Mouse (Mus musculus) forebrain, postnatal 0 days (tissue): ENCODE measurements around the gene Phgdh. TPM values are rescaled to one million over a fixed set of nuclear protein-coding genes. Genes with fewer than 3 reads are reported as not detected.

Experiments used
- ATAC-seq: fragments of 200-750 bp; cut with Nextera tagmentation; 2 replicates; pipeline ENCODE4 v1.8.0; 2017; ENCODE audit warnings: mild to moderate bottlenecking, moderate library complexity
- DNase-seq: peaks from one replicate; pipeline ENCODE4 v3.0.0-alpha.2; 2015
- H3K27ac ChIP-seq: fragments of 300-500 bp; sonication (generic); 2 replicates; pipeline ENCODE4 v1.5.1; 2014; ENCODE audit warnings: low read depth, mild to moderate bottlenecking, antibody characterized with exemption, low read length, moderate library complexity, mixed read lengths
- H3K27me3 ChIP-seq: fragments of 300-500 bp; sonication (generic); 2 replicates; pipeline ENCODE4 v1.6.1; 2014; ENCODE audit warnings: mild to moderate bottlenecking, low read length, mixed read lengths; ENCODE audit not compliant: insufficient read depth
- H3K36me3 ChIP-seq: fragments of 300-500 bp; sonication (generic); 2 replicates; pipeline ENCODE4 v1.6.1; 2014; ENCODE audit warnings: mild to moderate bottlenecking, moderate library complexity; ENCODE audit not compliant: insufficient read depth
- H3K4me1 ChIP-seq: fragments of 300-500 bp; sonication (generic); 2 replicates; pipeline ENCODE4 v1.6.1; 2014; ENCODE audit warnings: antibody characterized with exemption; ENCODE audit not compliant: insufficient read depth
- H3K4me2 ChIP-seq: fragments of 300-500 bp; sonication (generic); 2 replicates; pipeline ENCODE4 v1.6.1; 2014; ENCODE audit warnings: low read depth, mild to moderate bottlenecking, moderate library complexity
- H3K4me3 ChIP-seq: fragments of 300-500 bp; sonication (generic); 2 replicates; pipeline ENCODE4 v1.5.1; 2014; ENCODE audit warnings: low read depth, low read length, mixed read lengths
- H3K9ac ChIP-seq: fragments of 300-500 bp; sonication (generic); 2 replicates; pipeline ENCODE4 v1.6.1; 2014; ENCODE audit warnings: mild to moderate bottlenecking
- H3K9me3 ChIP-seq: fragments of 300-500 bp; sonication (generic); 2 replicates; pipeline ENCODE4 v1.6.1; 2016; ENCODE audit warnings: low read length
- CTCF ChIP-seq: sonication (generic); IDR thresholded peaks from 2 replicates; pipeline ENCODE4 v1.5.1; 2016; ENCODE audit warnings: antibody characterized with exemption, control low read depth, low read depth
- WGBS: fragments of 180-500 bp; shearing (Covaris S2); extraction: QIAGEN DNeasy Blood & Tissue Kit; methylation state at CpG from one replicate; pipeline ENCODE4 v1.1.7; 2014; 5-methylcytosine and 5-hydroxymethylcytosine counted together
- polyA plus RNA-seq: library from polyadenylated mRNA; unstranded; fragments of >200 nt; fragmentation: Nextera tagmentation; extraction: Ambion mirVana; gene quantifications from 2 replicates; pipeline ENCODE4 v1.2.1, GENCODE M21; 2015
- total RNA-seq: library from RNA; depleted of rRNA; stranded (reverse); fragments of >200 nt; gene quantifications from 2 replicates; pipeline ENCODE4 v1.2.3, GENCODE M21; 2014

Gene Phgdh
- total and polyA plus RNA-seq, 2 experiments from 2014 or later: 151 to 160 TPM

DNA sequence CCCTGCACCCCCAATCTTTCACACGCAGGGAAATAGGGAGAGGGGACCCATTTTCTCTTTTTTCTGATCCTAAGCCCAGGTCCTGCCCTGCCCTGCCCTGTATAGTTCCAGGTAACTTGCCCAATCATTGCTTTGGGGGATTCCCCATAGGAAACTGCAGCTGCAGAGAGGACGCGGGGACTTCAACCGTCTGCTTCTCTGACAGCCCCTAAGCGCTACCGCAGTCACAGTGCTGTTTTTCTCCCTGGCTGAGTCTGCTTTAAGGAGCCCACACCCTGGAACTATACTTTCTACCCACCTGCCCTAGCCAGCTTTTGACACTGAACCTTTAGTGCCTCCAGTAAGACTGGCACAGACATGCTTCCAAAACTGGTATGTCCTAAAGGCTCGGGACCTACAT is 3.9 kb downstream of the Phgdh start:
- Histone ChIP-seq H3K4me1 (no peaks in the 10 kb centered on the region), H3K4me2 (no peak overlapping the region), H3K27me3 (no peaks in the 10 kb centered on the region), H3K27ac (no peak overlapping the region), H3K36me3 (no peaks in the 10 kb centered on the region), H3K9ac (no peak overlapping the region), H3K4me3 (no peak overlapping the region), H3K9me3 (no peaks in the 10 kb centered on the region)
- no peak for ATAC-seq
- WGBS: 66% methylated on average over 7 of the region's 7 CpGs
- TF ChIP-seq CTCF: no peak
- no peak for DNase-seq

GRCm38 (mm10) chr3:98335331-98335730 is 4.5 kb downstream of the Phgdh start:
- Histone ChIP-seq H3K4me1 (no peaks in the 10 kb centered on the region), H3K9ac (no peak overlapping the region), H3K9me3 (no peaks in the 10 kb centered on the region), H3K4me3 (no peak overlapping the region), H3K27ac (no peak overlapping the region), H3K27me3 (no peaks in the 10 kb centered on the region), H3K36me3 (no peaks in the 10 kb centered on the region), H3K4me2 (no peak overlapping the region)
- no peak for DNase-seq
- ATAC-seq: no peak
- no peak for TF ChIP-seq CTCF

GRCm38 (mm10) chr3:98334010-98334409 is 5.8 kb downstream of the Phgdh start:
- H3K27ac ChIP-seq: no peak overlapping the region
- no peaks in the 10 kb centered on the region for H3K4me1 ChIP-seq
- no peaks in the 10 kb centered on the region for H3K36me3 ChIP-seq
- DNase-seq (no peak), ATAC-seq (no peak)
- WGBS: 96% methylated on average over 2 of the region's 2 CpGs
- H3K9me3 ChIP-seq: no peaks in the 10 kb centered on the region
- H3K4me3 ChIP-seq: no peak overlapping the region
- TF ChIP-seq CTCF: no peak
- H3K9ac ChIP-seq: no peak overlapping the region
- H3K27me3 ChIP-seq: no peaks in the 10 kb centered on the region
- H3K4me2 ChIP-seq: no peak overlapping the region

DNA sequence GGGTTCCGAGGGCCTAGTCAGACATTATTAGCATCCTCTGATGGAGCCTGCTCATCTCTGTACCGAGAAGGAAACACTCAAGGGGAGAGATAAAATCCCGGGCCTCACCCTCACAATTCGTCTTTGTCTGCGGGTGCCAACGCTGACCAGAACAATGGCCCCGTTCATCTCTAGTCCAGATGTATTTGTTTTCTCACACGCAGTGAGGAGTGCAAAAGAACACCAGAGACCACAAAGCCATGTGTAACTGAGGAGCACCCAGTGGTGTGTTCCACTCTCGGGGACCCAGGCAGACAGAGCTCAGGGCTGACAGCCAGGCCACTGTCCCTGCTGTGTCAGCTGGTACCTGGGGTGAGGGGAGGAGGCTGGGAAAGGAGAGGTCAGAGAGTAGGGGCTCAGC is 15.6 kb downstream of the Phgdh start:
- H3K36me3 ChIP-seq: no peaks in the 10 kb centered on the region
- DNase-seq: no peak
- H3K9ac ChIP-seq: no peak overlapping the region
- H3K4me3 ChIP-seq: no peak overlapping the region
- no peaks in the 10 kb centered on the region for H3K27me3 ChIP-seq
- WGBS: 67% methylated on average over 9 of the region's 9 CpGs
- H3K27ac ChIP-seq: no peak overlapping the region
- no peaks in the 10 kb centered on the region for H3K9me3 ChIP-seq
- H3K4me2 ChIP-seq: no peak overlapping the region
- H3K4me1 ChIP-seq: no peaks in the 10 kb centered on the region
- ATAC-seq: no peak
- TF ChIP-seq CTCF: no peak

DNA sequence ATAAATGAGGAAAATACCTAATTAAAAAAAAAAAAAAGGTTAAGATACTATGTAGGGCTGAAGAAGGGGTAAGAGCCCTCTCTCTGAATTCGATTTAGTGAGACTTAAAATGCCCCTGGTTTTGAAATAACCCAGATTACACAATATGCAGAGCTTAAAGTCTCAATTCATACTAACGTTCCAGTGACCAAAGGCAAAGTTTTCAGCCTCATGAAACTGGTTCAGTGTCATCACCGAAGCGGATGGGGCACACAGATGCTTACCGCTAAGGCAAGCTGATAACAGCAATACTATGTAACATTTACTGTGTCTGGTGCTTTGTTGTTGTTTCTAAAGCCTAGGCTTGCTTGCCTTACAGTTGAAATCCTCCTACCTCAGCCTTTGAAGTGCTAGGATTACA is 17.6 kb downstream of the Phgdh start:
- no peak for DNase-seq
- no peak for ATAC-seq
- Histone ChIP-seq H3K4me2 (no peak overlapping the region), H3K27ac (no peak overlapping the region), H3K27me3 (no peaks in the 10 kb centered on the region), H3K36me3 (no peaks in the 10 kb centered on the region), H3K4me3 (no peak overlapping the region), H3K4me1 (no peaks in the 10 kb centered on the region), H3K9me3 (no peaks in the 10 kb centered on the region), H3K9ac (no peak overlapping the region)
- TF ChIP-seq CTCF: no peak
- WGBS: 92% methylated on average over 5 of the region's 5 CpGs

- Histone ChIP-seq H3K4me3 (no peak overlapping the region), H3K9ac (no peak overlapping the region), H3K27me3 (no peaks in the 10 kb centered on the region), H3K9me3 (no peaks in the 10 kb centered on the region), H3K36me3 (no peaks in the 10 kb centered on the region), H3K4me1 (peaks cover 5% of the 10 kb centered on the region), H3K27ac (peak overlapping the region; percentile 70), H3K4me2 (no peak overlapping the region)
- WGBS: 22% methylated on average over 2 of the region's 2 CpGs
- DNase-seq (peak; percentile 66), ATAC-seq (peak; percentile 89)
- TF ChIP-seq CTCF: no peak
These were observed 20.6 kb downstream of the Phgdh start for GRCm38 (mm10) chr3:98319190-98319589.

GRCm38 (mm10) chr3:98317143-98317542 is 22.6 kb downstream of the Phgdh start:
- TF ChIP-seq CTCF: no peak
- no peaks in the 10 kb centered on the region for H3K9me3 ChIP-seq
- no peak overlapping the region for H3K9ac ChIP-seq
- whole genome bisulfite sequencing: 24% methylated on average over 3 of the region's 3 CpGs
- ATAC-seq (no peak), DNase-seq (peak; percentile 55)
- H3K27me3 ChIP-seq: no peaks in the 10 kb centered on the region
- no peaks in the 10 kb centered on the region for H3K36me3 ChIP-seq
- H3K27ac ChIP-seq: peak overlapping the region; percentile 9; the same call in 1 of the 2 replicates
- H3K4me1 ChIP-seq: peaks cover 5% of the 10 kb centered on the region
- H3K4me3 ChIP-seq: no peak overlapping the region
- H3K4me2 ChIP-seq: no peak overlapping the region

GRCm38 (mm10) chr3:98315181-98315580 is 24.6 kb downstream of the Phgdh start:
- H3K9ac ChIP-seq: no peak overlapping the region
- no peaks in the 10 kb centered on the region for H3K36me3 ChIP-seq
- H3K4me1 ChIP-seq: peaks cover 5% of the 10 kb centered on the region
- ATAC-seq: no peak
- no peak for TF ChIP-seq CTCF
- no peak overlapping the region for H3K4me3 ChIP-seq
- H3K4me2 ChIP-seq: no peak overlapping the region
- DNase-seq: no peak
- no peaks in the 10 kb centered on the region for H3K9me3 ChIP-seq
- H3K27me3 ChIP-seq: no peaks in the 10 kb centered on the region
- no peak overlapping the region for H3K27ac ChIP-seq
- WGBS: 75% methylated on average over 2 of the region's 2 CpGs
